17 mouse cellular contexts compared by ENCODE assay signal in genomic region chr2:135650885-135651284, GRCm38 (mm10).
"Had no signal": no experiment of that assay in that cellular context is flagged by ENCODE, and none has a peak within 500 bp of the region (broad histone marks: within the 10 kb centered on the region; RNA-seq: fewer than 3 reads in every experiment).

No protein-coding gene starts in this region.

- H3K4me1 ChIP-seq: limb, embryonic 10.5 days; liver, embryonic 15.5 days; midbrain, embryonic 15.5 days; neural tube, embryonic 12.5 days had no signal

- H3K36me3 ChIP-seq: limb, embryonic 10.5 days; liver, embryonic 15.5 days; midbrain, embryonic 15.5 days; neural tube, embryonic 12.5 days had no signal

- H3K9me3 ChIP-seq: limb, embryonic 10.5 days; liver, embryonic 15.5 days; megakaryocyte, embryonic 14.5 days; midbrain, embryonic 15.5 days; neural tube, embryonic 12.5 days had no signal

- DNase-seq: kidney, postnatal 25 days; layer of hippocampus, adult 9-11 months; lung, adult 2 months; lung, postnatal 36 days; retina, postnatal 1 day; right cerebral cortex, postnatal 4 days; spleen, adult 18-20 months; thymus, adult 18-20 months; thymus, postnatal 14 days had no signal

- H3K27me3 ChIP-seq: liver, embryonic 15.5 days; megakaryocyte, embryonic 14.5 days; midbrain, embryonic 15.5 days; neural tube, embryonic 12.5 days had no signal

- H3K9ac ChIP-seq: liver, embryonic 15.5 days; midbrain, embryonic 15.5 days; neural tube, embryonic 12.5 days had no signal

- ATAC-seq: lung, postnatal 0 days; midbrain, embryonic 15.5 days had no signal

- H3K4me2 ChIP-seq: liver, embryonic 11.5 days; liver, embryonic 15.5 days; midbrain, embryonic 11.5 days; midbrain, embryonic 15.5 days; neural tube, embryonic 12.5 days had no signal

- H3K4me3 ChIP-seq: limb, embryonic 10.5 days; liver, embryonic 15.5 days; megakaryocyte, embryonic 14.5 days; midbrain, embryonic 15.5 days; neural tube, embryonic 12.5 days had no signal

- H3K27ac ChIP-seq: limb, embryonic 10.5 days; liver, embryonic 15.5 days; midbrain, embryonic 15.5 days; neural tube, embryonic 12.5 days had no signal
